Mouse (Mus musculus) common myeloid progenitor, adult 5-6 weeks (primary cell): ENCODE measurements around the gene Has3. TPM values are rescaled to one million over a fixed set of nuclear protein-coding genes. Genes with fewer than 3 reads are reported as not detected.
"Not testable (repeated sequence)": the region's sequence is repeated elsewhere in the genome, so short reads cannot be mapped to it uniquely, and the experiment has no call there.

Source experiments
- ATAC-seq: replicated peaks from 2 replicates; pipeline ENCODE4 v1.8.0; 2016; ENCODE audit warnings: low read depth, mild to moderate bottlenecking, moderate TSS enrichment, inconsistent platforms; ENCODE audit not compliant: poor library complexity, severe bottlenecking
- total RNA-seq: library from RNA; stranded (forward); fragments of 200-1000, 187-1606 nt; gene quantifications from 2 replicates; pipeline ENCODE4 v1.2.3, GENCODE M21; 2017

Gene Has3
- total RNA-seq, 1 experiment from 2014 or later: 2.5 TPM

- not testable (repeated sequence) for ATAC-seq
Observed at GRCm38 (mm10) chr8:106928182-106928581, 58.1 kb downstream of the Has3 start.

- ATAC-seq: no peak
Observed at GRCm38 (mm10) chr8:106929155-106929913, 59.3 kb downstream of the Has3 start.

- ATAC-seq: no peak
Observed at GRCm38 (mm10) chr8:106929921-106930320, 59.9 kb downstream of the Has3 start.

DNA sequence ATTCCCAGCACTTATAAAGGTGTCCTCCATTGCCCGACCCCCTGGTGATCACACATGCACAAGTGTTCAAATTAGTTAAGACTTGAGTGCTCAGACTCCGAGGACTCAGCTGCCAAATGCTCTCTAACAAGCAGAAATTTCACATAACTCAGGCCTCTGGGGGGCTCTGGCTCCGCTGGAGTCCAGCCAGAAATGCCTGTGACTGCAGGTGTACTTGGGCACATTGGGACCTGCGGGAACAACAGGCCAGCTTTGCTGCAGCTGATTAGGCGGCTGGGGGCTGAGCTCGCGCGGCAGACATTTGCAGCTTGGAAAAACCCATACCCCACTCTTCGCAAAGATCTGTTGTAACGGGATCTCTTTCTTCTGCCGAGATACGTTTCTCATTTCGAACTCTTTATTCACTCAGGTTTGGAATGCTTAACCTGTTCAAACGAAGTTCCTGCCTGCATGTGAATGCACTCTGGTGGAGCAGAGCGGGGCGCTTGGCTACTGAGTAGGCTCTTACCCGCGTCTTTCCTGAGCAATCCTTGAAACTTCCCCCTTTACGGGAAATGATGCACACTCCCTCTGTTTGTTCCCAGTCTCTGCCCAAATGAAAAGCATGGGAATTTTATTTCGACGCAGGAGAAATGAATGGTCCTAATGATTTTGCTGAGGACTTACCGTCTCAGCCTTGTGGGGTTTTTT is 62.5 kb downstream of the Has3 start:
- ATAC-seq: no peak

- ATAC-seq: no peak
Observed at GRCm38 (mm10) chr8:106933506-106934143, 63.6 kb downstream of the Has3 start.

Other genes starting within 250 kb of the Has3 start
- 7.9 and 9.2 TPM in 2 replicates for gene Tango6, start 187.2 kb upstream of the Has3 start, total RNA-seq
- 50.2 and 57.4 TPM in 2 replicates for gene Utp4, start 23.4 kb downstream of the Has3 start, total RNA-seq
- gene Sntb2, start 65.5 kb downstream of the Has3 start, total RNA-seq: 1.9 and 4.1 TPM in 2 replicates
- 33.8 and 34.7 TPM in 2 replicates for gene Vps4a, start 161.0 kb downstream of the Has3 start, total RNA-seq
- gene Pdf, start 178.4 kb downstream of the Has3 start, total RNA-seq: 45.9 and 83.2 TPM in 2 replicates
- 17.7 and 20.5 TPM in 2 replicates for gene Cog8, start 186.4 kb downstream of the Has3 start, total RNA-seq
- 20.4 and 28.4 TPM in 2 replicates for gene Nip7, start 186.6 kb downstream of the Has3 start, total RNA-seq
- not detected in 2 replicates for gene Tmed6, start 195.4 kb downstream of the Has3 start, total RNA-seq
- gene Terf2, start 226.3 kb downstream of the Has3 start, total RNA-seq: 32.9 and 37.2 TPM in 2 replicates